Mouse (Mus musculus): ENCODE measurements around the gene Pcsk2.

Pcsk2 gene

GRCm38 (mm10) chr2:143739475-143740226 is 193.7 kb downstream of the Pcsk2 start:
- DNase-seq = no peak

GRCm38 (mm10) chr2:143742436-143742835 is 196.5 kb downstream of the Pcsk2 start:
- no peak for DNase-seq

- peak; percentile 17 to 26 for DNase-seq
Observed at GRCm38 (mm10) chr2:143743081-143743480, 197.1 kb downstream of the Pcsk2 start.

GRCm38 (mm10) chr2:143752051-143752788 is 206.3 kb downstream of the Pcsk2 start:
- no peak for DNase-seq

GRCm38 (mm10) chr2:143776448-143776847 is 230.5 kb downstream of the Pcsk2 start:
- peak; percentile 25 to 41 for DNase-seq

GRCm38 (mm10) chr2:143780310-143780709 is 234.4 kb downstream of the Pcsk2 start:
- DNase-seq = no peak

- DNase-seq = no peak
Observed at GRCm38 (mm10) chr2:143789911-143790310, 244.0 kb downstream of the Pcsk2 start.

- no peak for DNase-seq
Observed at GRCm38 (mm10) chr2:143795858-143796257, 249.9 kb downstream of the Pcsk2 start.

GRCm38 (mm10) chr2:143796335-143797013 is 250.5 kb downstream of the Pcsk2 start:
- no peak for DNase-seq

GRCm38 (mm10) chr2:143801097-143801496 is 255.1 kb downstream of the Pcsk2 start:
- no peak for DNase-seq

GRCm38 (mm10) chr2:143806140-143806923 is 260.4 kb downstream of the Pcsk2 start:
- DNase-seq = peak; percentile 42 to 64

GRCm38 (mm10) chr2:143806924-143807664 is 261.1 kb downstream of the Pcsk2 start:
- no peak for DNase-seq

- peak; percentile 17 to 29 for DNase-seq
Observed at GRCm38 (mm10) chr2:143808789-143809188, 262.8 kb downstream of the Pcsk2 start.

- DNase-seq = no peak
Observed at GRCm38 (mm10) chr2:143812262-143812661, 266.3 kb downstream of the Pcsk2 start.

GRCm38 (mm10) chr2:143813461-143813860 is 267.5 kb downstream of the Pcsk2 start:
- DNase-seq = no peak

GRCm38 (mm10) chr2:143831645-143832044 is 285.7 kb downstream of the Pcsk2 start:
- DNase-seq = no peak

GRCm38 (mm10) chr2:143832721-143833120 is 286.8 kb downstream of the Pcsk2 start:
- DNase-seq = no peak

- no peak for DNase-seq
Observed at GRCm38 (mm10) chr2:143834082-143834481, 288.1 kb downstream of the Pcsk2 start.

GRCm38 (mm10) chr2:143835820-143836219 is 289.9 kb downstream of the Pcsk2 start:
- DNase-seq = no peak

GRCm38 (mm10) chr2:143837291-143837701 is 291.3 kb downstream of the Pcsk2 start:
- peak; percentile 78 to 81 for DNase-seq

GRCm38 (mm10) chr2:143838698-143839097 is 292.7 kb downstream of the Pcsk2 start:
- peak; percentile 41 to 55 for DNase-seq

- DNase-seq = no peak
Observed at GRCm38 (mm10) chr2:143839458-143839857, 293.5 kb downstream of the Pcsk2 start.

Measured in kidney, postnatal 4 days (tissue).